Mouse (Mus musculus): ENCODE measurements around the gene Aspdh.

Gene Aspdh

DNA sequence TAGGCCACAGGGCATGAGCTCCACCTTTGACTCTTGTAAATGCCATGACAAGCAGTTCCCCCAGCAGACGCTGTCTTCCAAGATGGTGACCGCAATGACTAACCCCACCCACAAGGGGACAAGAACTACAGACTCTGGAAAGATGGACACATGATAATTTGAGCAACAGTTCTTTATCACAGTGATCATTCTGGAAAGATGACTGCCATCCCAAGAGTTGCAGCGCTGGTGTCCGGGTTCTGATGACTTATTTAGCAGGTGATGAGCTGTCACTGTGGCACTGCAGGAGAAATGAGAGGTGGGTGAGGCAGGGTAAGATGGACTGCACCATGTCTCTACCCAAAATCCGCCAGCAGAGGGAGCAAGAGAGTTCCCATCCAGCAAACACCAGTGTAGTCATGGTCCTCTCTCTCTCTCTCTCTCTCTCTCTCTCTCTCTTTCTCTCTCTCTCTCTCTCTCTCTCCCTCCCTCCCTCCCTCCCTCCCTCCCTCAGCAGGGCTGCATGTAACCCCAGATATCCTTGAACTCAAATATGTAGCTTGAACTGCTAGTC lies 36.4 kb downstream of the Aspdh start:
- DNase-seq: peak; percentile 64

DNA sequence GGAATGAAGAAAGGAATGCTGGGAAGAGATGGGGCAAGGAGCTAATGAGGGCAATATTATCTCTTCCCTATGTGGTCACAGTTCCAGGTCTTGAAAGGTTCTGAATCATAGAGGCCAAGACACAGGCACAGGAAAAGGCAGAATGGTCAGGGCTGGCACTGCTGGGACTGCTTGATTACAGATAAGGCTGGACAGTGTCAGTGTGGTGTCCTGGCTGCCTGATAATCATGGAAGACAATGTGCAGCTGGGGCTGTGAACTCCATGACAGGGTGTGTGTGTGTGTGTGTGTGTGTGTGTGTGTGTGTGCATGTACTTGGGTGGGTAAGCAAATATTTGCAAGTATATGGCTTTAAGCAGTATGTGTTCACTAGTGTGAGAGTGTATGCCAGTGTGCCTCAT lies 42.3 kb downstream of the Aspdh start:
- no peak for DNase-seq

Data from cerebellum, adult 11-12 months (tissue).